ENCODE assay signal across 14 mouse cellular contexts in genomic region chr15:64542250-64542901, GRCm38 (mm10).
DNase-seq lines count a peak whose midpoint lies in the region; ATAC-seq lines count a peak whose summit lies in the region.
"Had no signal": no experiment of that assay in that cellular context is flagged by ENCODE, and none has a peak within 500 bp of the region (broad histone marks: within the 10 kb centered on the region; RNA-seq: fewer than 3 reads in every experiment).

No protein-coding gene starts in this region.

- WGBS in heart, embryonic 10.5 days = 87% methylated on average over 8 of the region's 8 CpGs
- 74% methylated on average over 8 of the region's 8 CpGs for WGBS in neural tube, embryonic 11.5 days

- H3K4me2 ChIP-seq in neural tube, embryonic 11.5 days (ENCODE audit: low read depth) = no peak overlapping the region
- H3K4me2 ChIP-seq: hindbrain, embryonic 15.5 days; liver, embryonic 15.5 days had no signal

- no peaks in the 10 kb centered on the region for H3K4me1 ChIP-seq in heart, embryonic 10.5 days
- H3K4me1 ChIP-seq in neural tube, embryonic 11.5 days (ENCODE audit: control insufficient read depth, insufficient read depth, low read length) = peaks cover 6% of the 10 kb centered on the region; the same call in 1 of the 2 replicates
- H3K4me1 ChIP-seq: liver, embryonic 15.5 days had no signal

- no peaks in the 10 kb centered on the region for H3K36me3 ChIP-seq in heart, embryonic 10.5 days
- no peaks in the 10 kb centered on the region for H3K36me3 ChIP-seq in neural tube, embryonic 11.5 days (ENCODE audit: control insufficient read depth, insufficient read depth, low read length)
- H3K36me3 ChIP-seq: hindbrain, embryonic 15.5 days; liver, embryonic 15.5 days had no signal

- no peaks in the 10 kb centered on the region for H3K9me3 ChIP-seq in heart, embryonic 10.5 days
- H3K9me3 ChIP-seq in neural tube, embryonic 11.5 days (ENCODE audit: control insufficient read depth, low read length) = no peaks in the 10 kb centered on the region
- H3K9me3 ChIP-seq: hindbrain, embryonic 15.5 days; liver, embryonic 15.5 days had no signal

- ATAC-seq in neural tube, embryonic 11.5 days (ENCODE audit: insufficient read depth, low FRiP score, low TSS enrichment) = peak; percentile 27; the same call in 1 of the 2 replicates
- no peak for ATAC-seq in inflammation-experienced regulatory T-cells, adult 6 months
- ATAC-seq: CD4-positive, CD25-positive, alpha-beta regulatory T cell, adult 4 months had no signal

- DNase-seq in heart, adult 11 months = peak; percentile 99
- DNase-seq in heart, embryonic 10.5 days (ENCODE audit: low spot score) = no peak
- peak; percentile 14 for DNase-seq in neural tube, embryonic 11.5 days (ENCODE audit: low spot score)
- no peak for DNase-seq in neural tube, embryonic 10.5 days (ENCODE audit: extremely low spot score, low spot score)
- peak; percentile 68 for DNase-seq in heart, postnatal 25 days (ENCODE audit: low spot score)
- DNase-seq in cerebellum, postnatal 4 days (ENCODE audit: low spot score in 2 of 2) = no peak
- DNase-seq in urinary bladder, adult 18-20 months (ENCODE audit: low spot score in 2 of 2) = no peak
- DNase-seq: cerebellum, postnatal 36 days; kidney, postnatal 4 days; right cerebral cortex, postnatal 25 days had no signal

- H3K27ac ChIP-seq in heart, embryonic 10.5 days = no peak overlapping the region
- peak overlapping the region; percentile 47; the same call in 1 of the 2 replicates for H3K27ac ChIP-seq in neural tube, embryonic 11.5 days (ENCODE audit: low read depth, low read length)
- H3K27ac ChIP-seq: hindbrain, embryonic 15.5 days; liver, embryonic 15.5 days had no signal

- no peaks in the 10 kb centered on the region for H3K27me3 ChIP-seq in heart, embryonic 10.5 days (ENCODE audit: insufficient read depth, poor library complexity, severe bottlenecking)
- H3K27me3 ChIP-seq in neural tube, embryonic 11.5 days (ENCODE audit: control insufficient read depth, insufficient read depth, low read length) = no peaks in the 10 kb centered on the region
- H3K27me3 ChIP-seq: hindbrain, embryonic 15.5 days; liver, embryonic 15.5 days had no signal

- intact Hi-C loops in heart, postnatal 25 days (cut with DNase I) = loop anchor here (5.0 kb wide), 1 partner anchor 120 kb away; no protein-coding TSS in a partner anchor

- H3K9ac ChIP-seq in neural tube, embryonic 11.5 days (ENCODE audit: low read length) = no peak overlapping the region
- H3K9ac ChIP-seq: hindbrain, embryonic 15.5 days; liver, embryonic 15.5 days had no signal

- no peak overlapping the region for H3K4me3 ChIP-seq in heart, embryonic 10.5 days
- no peak overlapping the region for H3K4me3 ChIP-seq in neural tube, embryonic 11.5 days (ENCODE audit: low read depth, low read length)
- H3K4me3 ChIP-seq: hindbrain, embryonic 15.5 days; liver, embryonic 15.5 days had no signal

Comparison
In these comparisons a context has a peak if more than half of its experiments do, and no peak if none do; other contexts are left out.
1. DNase-seq: peak in heart, adult 11 months (single experiment), neural tube, embryonic 11.5 days (single experiment) and heart, postnatal 25 days (single experiment); none in heart, embryonic 10.5 days (single experiment), neural tube, embryonic 10.5 days (single experiment), cerebellum, postnatal 4 days (0 of 2) and urinary bladder, adult 18-20 months (0 of 2).